Comparison of ENCODE assay signal across 19 mouse cellular contexts in the genomic region with DNA sequence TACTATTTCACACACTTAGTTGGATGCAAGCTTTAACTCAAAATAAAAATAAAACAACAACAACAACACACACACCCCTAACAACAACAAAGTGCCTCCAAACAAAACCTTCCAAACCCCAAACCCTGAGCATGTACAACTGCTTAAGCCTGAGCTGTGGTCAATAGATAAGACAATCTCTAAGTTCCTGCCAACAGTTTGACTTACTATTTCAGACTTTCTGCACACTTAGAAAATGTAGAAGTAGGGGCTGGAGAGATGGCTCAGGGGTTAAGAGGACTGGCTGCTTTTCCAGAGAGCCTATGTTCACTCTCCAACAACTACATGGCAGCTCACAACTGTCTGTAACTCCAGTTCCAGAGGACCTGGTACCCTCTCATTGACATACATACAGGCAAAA. TPM values are rescaled to one million over a fixed set of nuclear protein-coding genes. Genes with fewer than 3 reads are reported as not detected.
DNase-seq lines count a peak whose midpoint lies in the region; ATAC-seq and TF ChIP-seq lines count a peak whose summit lies in the region.
"Had no signal": no experiment of that assay in that cellular context is flagged by ENCODE, and none has a peak within 500 bp of the region (broad histone marks: within the 10 kb centered on the region; RNA-seq: fewer than 3 reads in every experiment).

No protein-coding gene starts in this region.

- peaks cover 65% of the 10 kb centered on the region for H3K4me1 ChIP-seq in G1E (ENCODE audit: insufficient read depth, low read depth, low read length)
- H3K4me1 ChIP-seq in liver, embryonic 16.5 days (ENCODE audit: control insufficient read depth, low read depth, low read length), result peaks cover 53% of the 10 kb centered on the region
- H3K4me1 ChIP-seq in hindbrain, embryonic 11.5 days (replicated peaks; ENCODE audit: control insufficient read depth, insufficient read depth, low read length), result no peaks in the 10 kb centered on the region; the same call in 1 of the 2 replicates

- H3K9ac ChIP-seq in liver, embryonic 16.5 days (ENCODE audit: low read depth, low read length), result no peak overlapping the region
- no peak overlapping the region for H3K9ac ChIP-seq in hindbrain, embryonic 11.5 days (ENCODE audit: low read depth, low read length)
- H3K9ac ChIP-seq: embryonic facial prominence, embryonic 13.5 days; limb, embryonic 15.5 days had no signal

- no peaks in the 10 kb centered on the region for H3K9me3 ChIP-seq in G1E (replicated peaks)
- no peaks in the 10 kb centered on the region for H3K9me3 ChIP-seq in liver, embryonic 16.5 days (replicated peaks; ENCODE audit: control insufficient read depth, low read length)
- no peaks in the 10 kb centered on the region for H3K9me3 ChIP-seq in hindbrain, embryonic 11.5 days (ENCODE audit: control insufficient read depth, low read length)
- H3K9me3 ChIP-seq: embryonic facial prominence, embryonic 13.5 days; forebrain, embryonic 10.5 days; limb, embryonic 15.5 days had no signal

- H3K4me3 ChIP-seq in G1E (ENCODE audit: low read depth, low read length), result peak overlapping the region; percentile 23; the same call in 1 of the 2 replicates
- no peak overlapping the region for H3K4me3 ChIP-seq in liver, embryonic 16.5 days (ENCODE audit: low read depth, low read length)
- H3K4me3 ChIP-seq in hindbrain, embryonic 11.5 days (ENCODE audit: low read depth, low read length), result no peak overlapping the region
- H3K4me3 ChIP-seq: embryonic facial prominence, embryonic 13.5 days; forebrain, embryonic 10.5 days; limb, embryonic 15.5 days had no signal

- H3K27ac ChIP-seq in liver, embryonic 16.5 days (ENCODE audit: low read length), result peak overlapping the region; percentile 94
- H3K27ac ChIP-seq in hindbrain, embryonic 11.5 days (ENCODE audit: low read depth, low read length), result no peak overlapping the region
- H3K27ac ChIP-seq: embryonic facial prominence, embryonic 13.5 days; forebrain, embryonic 10.5 days; kidney, postnatal 0 days; limb, embryonic 15.5 days had no signal

- DNase-seq in G1E (ENCODE audit: low spot score) (no peak), MEL-GATA-1-ER (ENCODE audit: extremely low read depth, low read depth) (peak; percentile 88)
- DNase-seq in hindbrain, embryonic 11.5 days (ENCODE audit: low spot score), result no peak
- DNase-seq in adrenal gland, postnatal 36 days, result no peak
- DNase-seq: adrenal gland, postnatal 25 days; cerebellum, postnatal 10 days; heart, postnatal 36 days; right cerebral cortex, postnatal 25 days had no signal

- H3K27me3 ChIP-seq in G1E (ENCODE audit: insufficient read depth, low read length), result no peaks in the 10 kb centered on the region
- no peaks in the 10 kb centered on the region for H3K27me3 ChIP-seq in liver, embryonic 16.5 days (ENCODE audit: control insufficient read depth, insufficient read depth, low read depth, low read length)
- H3K27me3 ChIP-seq in hindbrain, embryonic 11.5 days (ENCODE audit: control insufficient read depth, insufficient read depth, low read length), result no peaks in the 10 kb centered on the region
- H3K27me3 ChIP-seq: embryonic facial prominence, embryonic 13.5 days; limb, embryonic 15.5 days had no signal

- H3K4me2 ChIP-seq in liver, embryonic 16.5 days (ENCODE audit: low read depth, low read length), result peak overlapping the region; percentile 44
- no peak overlapping the region for H3K4me2 ChIP-seq in hindbrain, embryonic 11.5 days (replicated peaks; ENCODE audit: low read depth, low read length)
- H3K4me2 ChIP-seq: embryonic facial prominence, embryonic 13.5 days; limb, embryonic 15.5 days had no signal

- H3K36me3 ChIP-seq in G1E (replicated peaks), result peaks cover 5% of the 10 kb centered on the region
- no peaks in the 10 kb centered on the region for H3K36me3 ChIP-seq in liver, embryonic 16.5 days (ENCODE audit: control insufficient read depth, insufficient read depth)
- H3K36me3 ChIP-seq in hindbrain, embryonic 11.5 days (ENCODE audit: control insufficient read depth, insufficient read depth, low read length), result no peaks in the 10 kb centered on the region
- H3K36me3 ChIP-seq: embryonic facial prominence, embryonic 13.5 days; forebrain, embryonic 10.5 days; limb, embryonic 15.5 days had no signal

- TF ChIP-seq CTCF in G1E (IDR thresholded peaks at IDR 0.05; ENCODE audit: low read depth, low read length), result no peak

- ATAC-seq in G1E (ENCODE audit: extremely low read depth, insufficient number of reproducible peaks, low FRiP score, poor library complexity, severe bottlenecking), result peak; percentile 48
- ATAC-seq in erythroid progenitor cell, adult 5-6 weeks (replicated peaks; ENCODE audit: low FRiP score, poor library complexity, severe bottlenecking), result peak; percentile 58
- ATAC-seq in liver, embryonic 16.5 days (ENCODE audit: low read depth), result peak; percentile 61
- no peak for ATAC-seq in hindbrain, embryonic 11.5 days (ENCODE audit: low FRiP score)
- no peak for ATAC-seq in monocyte, adult 5-6 weeks (replicated peaks; ENCODE audit: insufficient number of reproducible peaks, low FRiP score, low TSS enrichment, poor library complexity, severe bottlenecking)
- ATAC-seq: hindbrain, embryonic 16.5 days; intestine, embryonic 16.5 days; lung, postnatal 0 days; midbrain, embryonic 16.5 days had no signal

RNA-seq across cellular contexts. Expression of a gene that starts 3.3 kb away (rescaled TPM):
- total RNA-seq in G1E (2014; fragmentation: Nextera tagmentation), result 109 and 121 TPM in 2 replicates
- 66.7 and 79.5 TPM in 2 replicates for total RNA-seq in G1E (2017)
- polyA plus RNA-seq in G1E (2012), result 4.5 and 5.8 TPM in 2 replicates
- total RNA-seq in erythroid progenitor cell, adult 5-6 weeks (2015; ENCODE audit: low replicate concordance), result 44.3 and 51.6 TPM in 2 replicates
- 19.4 and 20.3 TPM in 2 replicates for total RNA-seq in erythroid progenitor cell, adult 5-6 weeks (2017; ENCODE audit: low replicate concordance)
- 11.8 and 12.3 TPM in 2 replicates for polyA plus RNA-seq in liver, embryonic 16.5 days (2015; fragmentation: Nextera tagmentation; extraction: Ambion mirVana)
- polyA plus RNA-seq in hindbrain, embryonic 11.5 days (2014; fragmentation: Nextera tagmentation; extraction: Ambion mirVana), result 19.8 and 20.6 TPM in 2 replicates
- 10 to 100 TPM; 35.1 to 39.9 TPM for total RNA-seq in adrenal gland, postnatal 36 days (2021)
- total RNA-seq in monocyte, adult 5-6 weeks (2017), result 22.9 to 33.6 TPM (median 26.5 TPM) in 3 replicates

RNA-seq across cellular contexts. Expression of a gene that starts 23.9 kb away (rescaled TPM):
- total RNA-seq in G1E (2014; fragmentation: Nextera tagmentation) (374 and 438 TPM in 2 replicates), G1E (2017) (1,244 and 1,575 TPM in 2 replicates)
- 48.0 and 51.7 TPM in 2 replicates for polyA plus RNA-seq in G1E (2012)
- 257 and 311 TPM in 2 replicates for total RNA-seq in erythroid progenitor cell, adult 5-6 weeks (2015; ENCODE audit: low replicate concordance)
- total RNA-seq in erythroid progenitor cell, adult 5-6 weeks (2017; ENCODE audit: low replicate concordance), result 233 and 410 TPM in 2 replicates
- polyA plus RNA-seq in liver, embryonic 16.5 days (2015; fragmentation: Nextera tagmentation; extraction: Ambion mirVana), result 249 and 306 TPM in 2 replicates
- 482 and 496 TPM in 2 replicates for polyA plus RNA-seq in hindbrain, embryonic 11.5 days (2014; fragmentation: Nextera tagmentation; extraction: Ambion mirVana)
- total RNA-seq in adrenal gland, postnatal 36 days (2021), result 100 to 1,000 TPM; 399 to 467 TPM
- total RNA-seq in monocyte, adult 5-6 weeks (2017), result 582 to 671 TPM (median 653 TPM) in 3 replicates

RNA-seq across cellular contexts. Expression of a gene that starts 32.0 kb away (rescaled TPM):
- total RNA-seq in G1E (2014; fragmentation: Nextera tagmentation) (19.2 and 20.8 TPM in 2 replicates), G1E (2017) (6.0 and 7.5 TPM in 2 replicates)
- polyA plus RNA-seq in G1E (2012), result 1.9 and 2.0 TPM in 2 replicates
- 4.2 and 9.4 TPM in 2 replicates for total RNA-seq in erythroid progenitor cell, adult 5-6 weeks (2015; ENCODE audit: low replicate concordance)
- 0.64 and 1.9 TPM in 2 replicates for total RNA-seq in erythroid progenitor cell, adult 5-6 weeks (2017; ENCODE audit: low replicate concordance)
- polyA plus RNA-seq in liver, embryonic 16.5 days (2015; fragmentation: Nextera tagmentation; extraction: Ambion mirVana), result 1.5 and 1.7 TPM in 2 replicates
- polyA plus RNA-seq in hindbrain, embryonic 11.5 days (2014; fragmentation: Nextera tagmentation; extraction: Ambion mirVana), result 1.3 and 1.6 TPM in 2 replicates
- total RNA-seq in adrenal gland, postnatal 36 days (2021), result 1 to 10 TPM; 6.5 to 7.4 TPM
- total RNA-seq in monocyte, adult 5-6 weeks (2017), result 8.2 to 42.9 TPM (median 22.5 TPM) in 3 replicates

RNA-seq across cellular contexts. Expression of a gene that starts 45.0 kb away (rescaled TPM):
- 14.8 and 26.0 TPM in 2 replicates for total RNA-seq in G1E (2014; fragmentation: Nextera tagmentation)
- total RNA-seq in G1E (2017), result 63.5 and 64.7 TPM in 2 replicates
- polyA plus RNA-seq in G1E (2012), result 10.6 and 47.8 TPM in 2 replicates
- 1.7 and 9.4 TPM in 2 replicates for total RNA-seq in erythroid progenitor cell, adult 5-6 weeks (2015; ENCODE audit: low replicate concordance)
- 4.8 and 11.4 TPM in 2 replicates for total RNA-seq in erythroid progenitor cell, adult 5-6 weeks (2017; ENCODE audit: low replicate concordance)
- polyA plus RNA-seq in liver, embryonic 16.5 days (2015; fragmentation: Nextera tagmentation; extraction: Ambion mirVana), result 14.1 and 16.1 TPM in 2 replicates
- polyA plus RNA-seq in hindbrain, embryonic 11.5 days (2014; fragmentation: Nextera tagmentation; extraction: Ambion mirVana), result 50.6 and 52.1 TPM in 2 replicates
- total RNA-seq in adrenal gland, postnatal 36 days (2021), result 10 to 100 TPM; 53.0 to 67.1 TPM
- total RNA-seq in monocyte, adult 5-6 weeks (2017), result 22.5 to 48.1 TPM (median 41.8 TPM) in 3 replicates

Comparison
In these comparisons a context has a peak if more than half of its experiments do, and no peak if none do; other contexts are left out.
1. ATAC-seq: peak in G1E (single experiment), erythroid progenitor cell, adult 5-6 weeks (single experiment) and liver, embryonic 16.5 days (single experiment); none in hindbrain, embryonic 11.5 days (single experiment) and monocyte, adult 5-6 weeks (single experiment).